Mouse (Mus musculus) liver (tissue): ENCODE measurements around the gene Myo3b.
"Not testable (repeated sequence)": the region's sequence is repeated elsewhere in the genome, so short reads cannot be mapped to it uniquely, and the experiment has no call there.

Experiments
- DNase-seq: peaks from one replicate; pipeline ENCODE4 v3.0.0-alpha.2; 2020; ENCODE audit warnings: mixed read lengths

Gene Myo3b

GRCm38 (mm10) chr2:70201796-70202555 lies 163.1 kb downstream of the Myo3b start:
- no peak for DNase-seq

- no peak for DNase-seq
Measured at GRCm38 (mm10) chr2:70202578-70203167, 163.7 kb downstream of the Myo3b start.

- DNase-seq = no peak
Measured at GRCm38 (mm10) chr2:70208411-70208810, 169.5 kb downstream of the Myo3b start.

GRCm38 (mm10) chr2:70209790-70210189 lies 170.9 kb downstream of the Myo3b start:
- DNase-seq = no peak

- DNase-seq = no peak
Measured at GRCm38 (mm10) chr2:70210427-70211332, 171.8 kb downstream of the Myo3b start.

GRCm38 (mm10) chr2:70214401-70214800 lies 175.5 kb downstream of the Myo3b start:
- no peak for DNase-seq

- DNase-seq = no peak
Measured at GRCm38 (mm10) chr2:70217800-70218199, 178.9 kb downstream of the Myo3b start.

GRCm38 (mm10) chr2:70218469-70218868 lies 179.5 kb downstream of the Myo3b start:
- DNase-seq = no peak

GRCm38 (mm10) chr2:70226679-70227078 lies 187.8 kb downstream of the Myo3b start:
- no peak for DNase-seq

GRCm38 (mm10) chr2:70234450-70234849 lies 195.5 kb downstream of the Myo3b start:
- DNase-seq = not testable (repeated sequence)

- DNase-seq = no peak
Measured at GRCm38 (mm10) chr2:70245981-70246380, 207.1 kb downstream of the Myo3b start.

GRCm38 (mm10) chr2:70248616-70249015 lies 209.7 kb downstream of the Myo3b start:
- DNase-seq = no peak

- no peak for DNase-seq
Measured at GRCm38 (mm10) chr2:70249872-70250271, 210.9 kb downstream of the Myo3b start.

- no peak for DNase-seq
Measured at GRCm38 (mm10) chr2:70251256-70251655, 212.3 kb downstream of the Myo3b start.

GRCm38 (mm10) chr2:70259357-70260000 lies 220.6 kb downstream of the Myo3b start:
- no peak for DNase-seq

- DNase-seq = no peak
Measured at GRCm38 (mm10) chr2:70260646-70261195, 221.8 kb downstream of the Myo3b start.

- DNase-seq = no peak
Measured at GRCm38 (mm10) chr2:70261703-70262564, 223.0 kb downstream of the Myo3b start.

GRCm38 (mm10) chr2:70262565-70263082 lies 223.7 kb downstream of the Myo3b start:
- DNase-seq = no peak

GRCm38 (mm10) chr2:70278425-70279277 lies 239.7 kb downstream of the Myo3b start:
- no peak for DNase-seq

- no peak for DNase-seq
Measured at GRCm38 (mm10) chr2:70284109-70284508, 245.2 kb downstream of the Myo3b start.
